Mouse (Mus musculus) cerebellum, adult 2 months (tissue): ENCODE results near the gene Twnk. TPM values are rescaled to one million over a fixed set of nuclear protein-coding genes. Genes with fewer than 3 reads are reported as not detected.

Source experiments
- DNase-seq, 2 experiments: peaks; one replicate each; pipeline ENCODE4 v3.0.0; 2021
- H3K27ac ChIP-seq: fragments of 200-500 bp; 2 replicates; pipeline ENCODE4 v1.5.1; 2012; ENCODE audit warnings: low read length, control low read depth, inconsistent platforms; ENCODE audit not compliant: insufficient read depth
- H3K27me3 ChIP-seq: fragments of 200-500 bp; 2 replicates; pipeline ENCODE4 v1.6.1; 2012; ENCODE audit warnings: inconsistent platforms, mild to moderate bottlenecking, low read length, moderate library complexity; ENCODE audit not compliant: control insufficient read depth, insufficient read depth
- H3K4me1 ChIP-seq: fragments of 200-500 bp; 2 replicates; pipeline ENCODE4 v1.6.1; 2011; ENCODE audit warnings: low read length; ENCODE audit not compliant: control insufficient read depth, insufficient read depth
- H3K4me3 ChIP-seq: fragments of 200-500 bp; replicated peaks from 2 replicates; pipeline ENCODE3; 2011; ENCODE audit warnings: mild to moderate bottlenecking, low read depth, low read length, control low read depth; ENCODE audit not compliant: insufficient read depth
- CTCF ChIP-seq: fragments of 200-500 bp; IDR thresholded peaks from 2 replicates; pipeline ENCODE4 v1.5.1; 2011; ENCODE audit warnings: low read depth, mild to moderate bottlenecking, control low read depth, low read length, moderate library complexity, borderline replicate concordance; ENCODE audit not compliant: insufficient read depth
- POLR2A ChIP-seq: fragments of 200-500 bp; IDR thresholded peaks from 2 replicates; pipeline ENCODE4 v1.6.1; 2011; ENCODE audit warnings: low read length, control low read depth, borderline replicate concordance; ENCODE audit not compliant: insufficient read depth
- WGBS: fragments of 180-500 bp; shearing (Covaris S2); methylation state at CpG from one replicate; pipeline ENCODE4 v1.1.7; 2018; 5-methylcytosine and 5-hydroxymethylcytosine counted together
- polyA plus RNA-seq: library from polyadenylated mRNA; depleted of rRNA; stranded (reverse); fragments of >200 nt; gene quantifications from 2 replicates; pipeline ENCODE4 v1.2.3, GENCODE M21; 2012

Gene Twnk
- polyA plus RNA-seq, 1 experiment: 11.7 TPM

DNA sequence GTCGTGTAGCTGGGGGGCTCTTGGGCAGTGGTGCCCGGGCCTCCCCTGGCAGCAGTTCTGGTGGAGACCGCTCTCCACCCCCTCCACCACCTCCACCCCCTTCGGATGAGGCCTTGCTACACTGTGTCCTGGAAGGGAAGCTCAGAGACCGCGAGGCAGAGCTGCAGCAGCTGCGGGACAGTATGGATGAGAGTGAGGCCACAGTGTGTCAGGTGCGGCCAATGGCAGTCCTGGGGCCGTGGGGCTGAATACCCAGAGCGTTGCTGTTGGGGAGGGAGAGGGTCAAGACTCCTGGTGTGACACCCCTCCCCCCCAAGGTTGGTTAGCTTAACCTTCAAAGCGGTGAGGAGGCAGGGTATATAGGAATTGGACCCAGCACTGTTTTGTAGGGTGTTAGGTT is 18.5 kb downstream of the Twnk start:
- no peaks in the 10 kb centered on the region for H3K27me3 ChIP-seq
- WGBS: 79% methylated on average over 11 of the region's 11 CpGs
- H3K27ac ChIP-seq: no peak overlapping the region
- DNase-seq: no peak
- H3K4me1 ChIP-seq: peaks cover 15% of the 10 kb centered on the region
- TF ChIP-seq POLR2A: no peak
- no peak for TF ChIP-seq CTCF
- no peak overlapping the region for H3K4me3 ChIP-seq

DNA sequence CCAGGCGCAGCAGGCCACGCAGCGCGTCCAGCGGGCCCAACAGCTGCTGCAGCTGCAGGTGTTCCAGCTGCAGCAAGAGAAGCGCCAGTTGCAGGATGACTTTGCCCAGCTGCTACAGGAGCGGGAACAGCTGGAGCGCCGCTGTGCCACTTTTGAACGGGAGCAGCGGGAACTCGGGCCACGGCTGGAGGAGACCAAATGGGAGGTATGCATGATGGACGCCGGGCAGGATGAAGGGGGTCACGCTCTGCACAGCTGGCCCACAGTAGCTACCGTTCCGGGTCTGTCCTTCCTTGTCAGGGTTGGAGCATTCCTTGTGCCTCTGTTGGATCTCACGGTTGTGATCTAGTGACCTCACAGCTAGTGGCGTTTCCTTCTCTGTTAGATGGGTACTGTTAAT is 19.3 kb downstream of the Twnk start:
- TF ChIP-seq CTCF (no peak), POLR2A (no peak)
- no peaks in the 10 kb centered on the region for H3K27me3 ChIP-seq
- H3K4me3 ChIP-seq: no peak overlapping the region
- DNase-seq: no peak
- no peak overlapping the region for H3K27ac ChIP-seq
- WGBS: 84% methylated on average over 20 of the region's 20 CpGs
- H3K4me1 ChIP-seq: peaks cover 15% of the 10 kb centered on the region

GRCm38 (mm10) chr19:45025937-45026568 is 20.6 kb downstream of the Twnk start:
- 81% methylated on average over 37 of the region's 37 CpGs for WGBS
- no peak overlapping the region; the same call in 1 of the 2 replicates for H3K27ac ChIP-seq
- no peak for DNase-seq

GRCm38 (mm10) chr19:45026958-45027670 is 21.7 kb downstream of the Twnk start:
- 58% methylated on average over 6 of the region's 6 CpGs for WGBS
- H3K27ac ChIP-seq: peak overlapping the region; percentile 24; the same call in 1 of the 2 replicates
- TF ChIP-seq POLR2A (no peak), CTCF (no peak)

More at GRCm38 (mm10) chr19:45025937-45026568, 20.6 kb downstream of the Twnk start:
- Histone ChIP-seq H3K4me1 (peaks cover 12% of the 10 kb centered on the region), H3K27me3 (no peaks in the 10 kb centered on the region), H3K4me3 (no peak overlapping the region)
- no peak for TF ChIP-seq CTCF
- no peak for TF ChIP-seq POLR2A

DNA sequence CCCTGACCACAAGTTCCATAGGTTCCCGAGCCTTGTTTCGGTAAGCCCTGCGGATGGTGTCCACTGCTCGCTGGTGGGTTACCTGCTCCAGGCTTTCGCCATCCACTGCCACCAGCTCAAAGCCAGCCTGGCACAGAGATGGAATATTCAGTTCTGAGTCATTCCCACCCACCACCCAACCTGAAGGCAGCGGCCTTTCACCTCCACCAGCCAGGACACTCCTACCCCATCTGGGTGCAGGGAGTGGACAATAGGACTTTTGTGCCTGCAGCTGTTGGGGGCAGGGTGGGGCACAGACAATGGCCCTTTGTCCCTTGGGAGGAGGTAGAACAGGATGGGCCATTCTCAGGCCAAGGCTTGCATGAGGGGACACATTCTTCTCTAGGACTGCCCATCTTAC is 22.4 kb downstream of the Twnk start:
- peak overlapping the region; percentile 24; the same call in 1 of the 2 replicates for H3K27ac ChIP-seq
- DNase-seq: no peak

More at GRCm38 (mm10) chr19:45026958-45027670, 21.7 kb downstream of the Twnk start:
- H3K4me1 ChIP-seq: peaks cover 14% of the 10 kb centered on the region
- H3K4me3 ChIP-seq: no peak overlapping the region
- DNase-seq: no peak
- H3K27me3 ChIP-seq: no peaks in the 10 kb centered on the region

DNA sequence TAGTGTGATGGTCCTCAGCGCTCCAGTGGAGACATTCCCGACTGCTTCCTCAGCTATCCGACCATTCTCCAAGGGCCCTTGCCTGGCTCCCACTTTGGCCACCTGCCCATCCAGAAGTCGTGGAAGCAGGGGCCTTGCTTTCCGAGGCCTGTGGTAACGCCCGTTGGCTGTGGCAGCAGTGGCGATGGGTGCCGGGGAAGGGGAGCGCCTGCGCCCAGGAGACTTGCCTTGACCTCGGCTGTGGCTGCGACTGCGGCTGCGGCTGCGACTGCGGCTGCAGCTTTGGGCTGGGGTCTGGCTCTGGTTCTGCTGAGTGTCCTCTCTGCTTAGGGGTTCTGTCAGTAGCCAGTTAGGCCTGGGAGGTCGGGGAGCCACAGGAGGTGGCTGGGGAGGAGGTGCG is 23.3 kb downstream of the Twnk start:
- Histone ChIP-seq H3K4me3 (no peak overlapping the region), H3K27me3 (no peaks in the 10 kb centered on the region), H3K4me1 (peaks cover 18% of the 10 kb centered on the region), H3K27ac (peak overlapping the region; percentile 24; the same call in 1 of the 2 replicates)
- TF ChIP-seq CTCF (no peak), POLR2A (no peak)
- DNase-seq: no peak
- WGBS: 51% methylated on average over 19 of the region's 19 CpGs

More for the DNA sequence above, 22.4 kb downstream of the Twnk start:
- TF ChIP-seq CTCF (no peak), POLR2A (no peak)
- 85% methylated on average over 6 of the region's 6 CpGs for WGBS
- peaks cover 18% of the 10 kb centered on the region for H3K4me1 ChIP-seq
- H3K4me3 ChIP-seq: no peak overlapping the region
- H3K27me3 ChIP-seq: no peaks in the 10 kb centered on the region

- H3K27me3 ChIP-seq: no peaks in the 10 kb centered on the region
- no peak for DNase-seq
Observed at GRCm38 (mm10) chr19:45029571-45029970, 24.1 kb downstream of the Twnk start.

DNA sequence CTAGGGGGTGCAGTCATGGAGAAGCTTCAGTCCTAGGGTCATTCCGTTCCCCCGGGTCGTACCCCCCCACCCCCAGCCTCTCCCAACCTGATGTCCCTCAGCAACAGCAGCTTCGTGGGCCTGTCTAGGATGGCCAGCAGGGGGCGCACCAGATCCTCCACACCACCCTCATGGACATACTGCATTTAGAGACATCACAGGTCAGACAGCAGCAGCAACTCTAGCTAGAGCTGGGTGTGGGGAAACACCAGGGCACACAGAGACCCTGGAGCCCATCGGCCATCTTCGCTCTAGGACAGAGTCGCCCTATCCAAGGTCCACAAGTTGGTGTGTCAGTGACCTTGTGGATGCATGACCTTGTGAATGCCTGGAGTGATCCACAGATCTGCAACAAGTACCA is 24.6 kb downstream of the Twnk start:
- no peak for TF ChIP-seq POLR2A
- peak; percentile 77 for TF ChIP-seq CTCF
- H3K4me3 ChIP-seq: no peak overlapping the region
- 41% methylated on average over 8 of the region's 8 CpGs for WGBS
- H3K4me1 ChIP-seq: peaks cover 15% of the 10 kb centered on the region; the same call in 1 of the 2 replicates
- no peak overlapping the region for H3K27ac ChIP-seq
- no peaks in the 10 kb centered on the region for H3K27me3 ChIP-seq
- DNase-seq: peak; percentile 71 to 77

More at GRCm38 (mm10) chr19:45029571-45029970, 24.1 kb downstream of the Twnk start:
- Histone ChIP-seq H3K4me1 (peaks cover 15% of the 10 kb centered on the region; the same call in 1 of the 2 replicates), H3K4me3 (no peak overlapping the region), H3K27ac (no peak overlapping the region)
- WGBS: 54% methylated on average over 9 of the region's 9 CpGs
- TF ChIP-seq CTCF (no peak), POLR2A (no peak)
